Mouse (Mus musculus): ENCODE results near the gene Mrpl24. TPM values are rescaled to one million over a fixed set of nuclear protein-coding genes. Genes with fewer than 3 reads are reported as not detected.

The Mrpl24 gene
- polyA plus RNA-seq, 1 experiment from 2014 or later, result 77.8 TPM

- H3K27ac ChIP-seq (replicated peaks), result peak overlapping the region; percentile 98
- no peak for ATAC-seq (ENCODE audit: low FRiP score, low read depth)
- H3K4me1 ChIP-seq, result peaks cover 56% of the 10 kb centered on the region
- 0 out of 2 replicates have a peak, but pooled peaks cover 4% of the 10 kb centered on the region for H3K27me3 ChIP-seq
- H3K9me3 ChIP-seq, result no peaks in the 10 kb centered on the region
- WGBS, result under 1% methylated on average over 60 of the region's 60 CpGs
- peak overlapping the region; percentile 75 for H3K4me2 ChIP-seq (replicated peaks)
- H3K9ac ChIP-seq (replicated peaks), result peak overlapping the region; percentile 96
- H3K36me3 ChIP-seq, result peaks cover 14% of the 10 kb centered on the region
- peak overlapping the region; percentile 86 for H3K4me3 ChIP-seq
Observed at GRCm38 (mm10) chr3:87971489-87972202, 52.3 kb downstream of the Mrpl24 start.

- 2% methylated on average over 8 of the region's 8 CpGs for WGBS
- Histone ChIP-seq H3K4me1 (peaks cover 58% of the 10 kb centered on the region), H3K36me3 (peaks cover 20% of the 10 kb centered on the region), H3K27ac (replicated peaks) (peak overlapping the region; percentile 98), H3K4me3 (peak overlapping the region; percentile 86), H3K9me3 (no peaks in the 10 kb centered on the region), H3K4me2 (replicated peaks) (peak overlapping the region; percentile 75), H3K9ac (replicated peaks) (peak overlapping the region; percentile 96), H3K27me3 (0 out of 2 replicates have a peak, but pooled peaks cover 4% of the 10 kb centered on the region)
- 0 out of 2 replicates have a peak, but pooled peaks have one; percentile 10 for ATAC-seq (ENCODE audit: low FRiP score, low read depth)
Observed at GRCm38 (mm10) chr3:87972203-87972664, 52.9 kb downstream of the Mrpl24 start.

GRCm38 (mm10) chr3:87972776-87973175, 53.5 kb downstream of the Mrpl24 start:
- peaks cover 59% of the 10 kb centered on the region for H3K4me1 ChIP-seq
- no peaks in the 10 kb centered on the region for H3K9me3 ChIP-seq
- ATAC-seq (ENCODE audit: low FRiP score, low read depth), result no peak
- 19% methylated on average over 5 of the region's 5 CpGs for WGBS
- H3K36me3 ChIP-seq, result peaks cover 24% of the 10 kb centered on the region
- H3K27ac ChIP-seq (replicated peaks), result peak overlapping the region; percentile 98
- peak overlapping the region; percentile 75 for H3K4me2 ChIP-seq (replicated peaks)
- H3K9ac ChIP-seq (replicated peaks), result peak overlapping the region; percentile 96
- H3K4me3 ChIP-seq, result peak overlapping the region; percentile 86
- 0 out of 2 replicates have a peak, but pooled peaks cover 4% of the 10 kb centered on the region for H3K27me3 ChIP-seq

Other genes with a start within 250 kb of the Mrpl24 start
- 0.62 and 0.73 TPM in 2 replicates for gene Lrrc71, start 170.9 kb upstream of the Mrpl24 start, polyA plus RNA-seq (2016; fragmentation: Nextera tagmentation; extraction: Ambion mirVana)
- 3.0 and 3.9 TPM in 2 replicates for gene Ntrk1, start 124.3 kb upstream of the Mrpl24 start, polyA plus RNA-seq (2016; fragmentation: Nextera tagmentation; extraction: Ambion mirVana)
- 1.2 TPM in 2 replicates for gene Insrr, start 122.6 kb upstream of the Mrpl24 start, polyA plus RNA-seq (2016; fragmentation: Nextera tagmentation; extraction: Ambion mirVana)
- 8.9 and 12.6 TPM in 2 replicates for gene Pear1, start 95.2 kb upstream of the Mrpl24 start, polyA plus RNA-seq (2016; fragmentation: Nextera tagmentation; extraction: Ambion mirVana)
- not detected in 2 replicates for gene Sh2d2a, start 72.8 kb upstream of the Mrpl24 start, polyA plus RNA-seq (2016; fragmentation: Nextera tagmentation; extraction: Ambion mirVana)
- gene Prcc, start 33.9 kb upstream of the Mrpl24 start, polyA plus RNA-seq (2016; fragmentation: Nextera tagmentation; extraction: Ambion mirVana), result 15.7 and 15.9 TPM in 2 replicates
- 233 and 243 TPM in 2 replicates for gene Hdgf, start 13.2 kb upstream of the Mrpl24 start, polyA plus RNA-seq (2016; fragmentation: Nextera tagmentation; extraction: Ambion mirVana)
- gene Isg20l2, start 10.8 kb downstream of the Mrpl24 start, polyA plus RNA-seq (2016; fragmentation: Nextera tagmentation; extraction: Ambion mirVana), result 78.7 and 79.0 TPM in 2 replicates
- gene Rrnad1, start 11.2 kb downstream of the Mrpl24 start, polyA plus RNA-seq (2016; fragmentation: Nextera tagmentation; extraction: Ambion mirVana), result 23.5 and 24.2 TPM in 2 replicates
- 291 and 335 TPM in 2 replicates for gene Crabp2, start 29.2 kb downstream of the Mrpl24 start, polyA plus RNA-seq (2016; fragmentation: Nextera tagmentation; extraction: Ambion mirVana)
- gene Nes, start 51.6 kb downstream of the Mrpl24 start, polyA plus RNA-seq (2016; fragmentation: Nextera tagmentation; extraction: Ambion mirVana), result 183 and 196 TPM in 2 replicates
- 0.63 and 1.1 TPM in 2 replicates for gene Bcan, start 80.7 kb downstream of the Mrpl24 start, polyA plus RNA-seq (2016; fragmentation: Nextera tagmentation; extraction: Ambion mirVana)
- gene Hapln2, start 108.1 kb downstream of the Mrpl24 start, polyA plus RNA-seq (2016; fragmentation: Nextera tagmentation; extraction: Ambion mirVana), result 0.13 and 0.43 TPM in 2 replicates
- 26.5 and 27.1 TPM in 2 replicates for gene Gpatch4, start 123.6 kb downstream of the Mrpl24 start, polyA plus RNA-seq (2016; fragmentation: Nextera tagmentation; extraction: Ambion mirVana)
- gene Naxe, start 139.0 kb downstream of the Mrpl24 start, polyA plus RNA-seq (2016; fragmentation: Nextera tagmentation; extraction: Ambion mirVana), result 124 and 128 TPM in 2 replicates
- gene Ttc24, start 158.8 kb downstream of the Mrpl24 start, polyA plus RNA-seq (2016; fragmentation: Nextera tagmentation; extraction: Ambion mirVana), result not detected in 2 replicates
- 20.7 and 20.8 TPM in 2 replicates for gene Iqgap3, start 162.5 kb downstream of the Mrpl24 start, polyA plus RNA-seq (2016; fragmentation: Nextera tagmentation; extraction: Ambion mirVana)
- gene Mef2d, start 222.9 kb downstream of the Mrpl24 start, polyA plus RNA-seq (2016; fragmentation: Nextera tagmentation; extraction: Ambion mirVana), result 15.1 and 17.6 TPM in 2 replicates